Comparison of ENCODE assay signal across 10 mouse cellular contexts in genomic region chr11:31703173-31703572, GRCm38 (mm10). TPM values are rescaled to one million over a fixed set of nuclear protein-coding genes. Genes with fewer than 3 reads are reported as not detected.
DNase-seq lines count a peak whose midpoint lies in the region; ATAC-seq and TF ChIP-seq lines count a peak whose summit lies in the region.
"Had no signal": no experiment of that assay in that cellular context is flagged by ENCODE, and none has a peak within 500 bp of the region (broad histone marks: within the 10 kb centered on the region; RNA-seq: fewer than 3 reads in every experiment).

No protein-coding gene starts in this region.

- H3K4me2 ChIP-seq in hindbrain, postnatal 0 days (ENCODE audit: low read depth, low read length) = no peak overlapping the region
- H3K4me2 ChIP-seq in hindbrain, embryonic 12.5 days (replicated peaks) = no peak overlapping the region
- no peak overlapping the region for H3K4me2 ChIP-seq in intestine, postnatal 0 days (replicated peaks; ENCODE audit: low read depth)
- H3K4me2 ChIP-seq: hindbrain, embryonic 14.5 days had no signal

- no peaks in the 10 kb centered on the region for H3K27me3 ChIP-seq in hindbrain, postnatal 0 days (ENCODE audit: insufficient read depth, low read length)
- no peaks in the 10 kb centered on the region for H3K27me3 ChIP-seq in hindbrain, embryonic 12.5 days
- no peaks in the 10 kb centered on the region for H3K27me3 ChIP-seq in midbrain, embryonic 10.5 days (ENCODE audit: low read depth, poor library complexity, severe bottlenecking)
- no peaks in the 10 kb centered on the region for H3K27me3 ChIP-seq in intestine, postnatal 0 days (replicated peaks; ENCODE audit: control insufficient read depth, insufficient read depth, low read length)

- 0 out of 2 replicates have a peak, but pooled peaks have one; percentile 24 for ATAC-seq in hindbrain, postnatal 0 days
- ATAC-seq in hindbrain, embryonic 12.5 days (ENCODE audit: low FRiP score) = no peak
- ATAC-seq in intestine, postnatal 0 days = no peak

- H3K9ac ChIP-seq in hindbrain, postnatal 0 days (replicated peaks; ENCODE audit: low read length) = no peak overlapping the region
- no peak overlapping the region for H3K9ac ChIP-seq in hindbrain, embryonic 12.5 days
- H3K9ac ChIP-seq in intestine, postnatal 0 days (ENCODE audit: low read depth, low read length) = no peak overlapping the region
- H3K9ac ChIP-seq: hindbrain, embryonic 14.5 days had no signal

- no peak for DNase-seq in hindbrain, postnatal 0 days (ENCODE audit: low spot score)
- peak; percentile 82 for DNase-seq in right cerebral cortex, adult 18-20 months
- DNase-seq in right cerebral cortex, postnatal 4 days = no peak
- DNase-seq in left cerebral cortex, adult 18-20 months (ENCODE audit: low spot score in 2 of 2) = peak; percentile 61 to 66
- no peak for DNase-seq in midbrain, embryonic 10.5 days (ENCODE audit: low spot score)
- DNase-seq: gastrocnemius, postnatal 10 days had no signal

- H3K4me1 ChIP-seq in hindbrain, postnatal 0 days (ENCODE audit: insufficient read depth, low read length) = no peaks in the 10 kb centered on the region
- no peaks in the 10 kb centered on the region for H3K4me1 ChIP-seq in hindbrain, embryonic 12.5 days
- no peaks in the 10 kb centered on the region; the same call in 1 of the 2 replicates for H3K4me1 ChIP-seq in midbrain, embryonic 10.5 days
- H3K4me1 ChIP-seq in intestine, postnatal 0 days (replicated peaks; ENCODE audit: control insufficient read depth, insufficient read depth, low read length) = no peaks in the 10 kb centered on the region

- no peak overlapping the region for H3K4me3 ChIP-seq in hindbrain, postnatal 0 days (ENCODE audit: low read length)
- H3K4me3 ChIP-seq in hindbrain, embryonic 12.5 days = no peak overlapping the region
- H3K4me3 ChIP-seq in midbrain, embryonic 10.5 days = no peak overlapping the region
- no peak overlapping the region for H3K4me3 ChIP-seq in intestine, postnatal 0 days (ENCODE audit: low read depth, low read length)

- TF ChIP-seq CTCF in hindbrain, postnatal 0 days (IDR thresholded peaks at IDR 0.05; ENCODE audit: low read depth) = no peak
- TF ChIP-seq CTCF in intestine, postnatal 0 days (IDR thresholded peaks at IDR 0.05; ENCODE audit: low read depth) = no peak

- no peaks in the 10 kb centered on the region; the same call in 1 of the 2 replicates for H3K9me3 ChIP-seq in hindbrain, postnatal 0 days (ENCODE audit: low read length)
- peaks cover 3% of the 10 kb centered on the region; the same call in 1 of the 2 replicates for H3K9me3 ChIP-seq in hindbrain, embryonic 12.5 days (replicated peaks)
- peaks cover 11% of the 10 kb centered on the region; the same call in 1 of the 2 replicates for H3K9me3 ChIP-seq in midbrain, embryonic 10.5 days (replicated peaks)
- no peaks in the 10 kb centered on the region for H3K9me3 ChIP-seq in intestine, postnatal 0 days (ENCODE audit: control insufficient read depth)

- WGBS in hindbrain, postnatal 0 days = 69% methylated on average over 8 of the region's 8 CpGs
- 64% methylated on average over 8 of the region's 8 CpGs for WGBS in hindbrain, embryonic 12.5 days
- 75% methylated on average over 8 of the region's 8 CpGs for WGBS in midbrain, embryonic 10.5 days
- 70% methylated on average over 8 of the region's 8 CpGs for WGBS in intestine, postnatal 0 days

- H3K27ac ChIP-seq in hindbrain, postnatal 0 days = no peak overlapping the region
- no peak overlapping the region for H3K27ac ChIP-seq in hindbrain, embryonic 12.5 days
- H3K27ac ChIP-seq in midbrain, embryonic 10.5 days (replicated peaks) = no peak overlapping the region
- H3K27ac ChIP-seq in intestine, postnatal 0 days (ENCODE audit: low read depth, low read length) = no peak overlapping the region
- H3K27ac ChIP-seq: hindbrain, embryonic 14.5 days; stomach, postnatal 0 days had no signal

- H3K36me3 ChIP-seq in hindbrain, postnatal 0 days (ENCODE audit: insufficient read depth, low read length) = no peaks in the 10 kb centered on the region
- no peaks in the 10 kb centered on the region for H3K36me3 ChIP-seq in hindbrain, embryonic 12.5 days
- no peaks in the 10 kb centered on the region for H3K36me3 ChIP-seq in midbrain, embryonic 10.5 days
- H3K36me3 ChIP-seq in intestine, postnatal 0 days (ENCODE audit: control insufficient read depth, insufficient read depth) = no peaks in the 10 kb centered on the region

RNA-seq across cellular contexts. Expression of gene Bod1, which starts 31.5 kb away (rescaled TPM):
- total RNA-seq in hindbrain, postnatal 0 days (2014; rRNA removed) = 91.2 and 113 TPM in 2 replicates
- 125 and 134 TPM in 2 replicates for polyA plus RNA-seq in hindbrain, postnatal 0 days (2015; fragmentation: Nextera tagmentation; extraction: Ambion mirVana)
- polyA plus RNA-seq in hindbrain, embryonic 12.5 days (2016; fragmentation: Nextera tagmentation; extraction: Ambion mirVana) = 146 and 162 TPM in 2 replicates
- total RNA-seq in left cerebral cortex, adult 18-20 months (2021) = 100 to 1,000 TPM; 107 to 108 TPM
- polyA plus RNA-seq in midbrain, embryonic 10.5 days (2016; fragmentation: Nextera tagmentation; extraction: Ambion mirVana) = 123 and 133 TPM in 2 replicates
- polyA plus RNA-seq in intestine, postnatal 0 days (2015; fragmentation: Nextera tagmentation; extraction: Ambion mirVana) = 37.4 and 40.4 TPM in 2 replicates

Comparison
In these comparisons a context has a peak if more than half of its experiments do, and no peak if none do; other contexts are left out.
1. DNase-seq: peak in right cerebral cortex, adult 18-20 months (single experiment) and left cerebral cortex, adult 18-20 months (2 of 2); none in hindbrain, postnatal 0 days (single experiment), right cerebral cortex, postnatal 4 days (single experiment) and midbrain, embryonic 10.5 days (single experiment).